Mouse (Mus musculus): ENCODE results near the gene Gfm1. TPM values are rescaled to one million over a fixed set of nuclear protein-coding genes. Genes with fewer than 3 reads are reported as not detected.

Gene Gfm1
- total RNA-seq, 1 experiment from 2014 or later, result 133 TPM

DNA sequence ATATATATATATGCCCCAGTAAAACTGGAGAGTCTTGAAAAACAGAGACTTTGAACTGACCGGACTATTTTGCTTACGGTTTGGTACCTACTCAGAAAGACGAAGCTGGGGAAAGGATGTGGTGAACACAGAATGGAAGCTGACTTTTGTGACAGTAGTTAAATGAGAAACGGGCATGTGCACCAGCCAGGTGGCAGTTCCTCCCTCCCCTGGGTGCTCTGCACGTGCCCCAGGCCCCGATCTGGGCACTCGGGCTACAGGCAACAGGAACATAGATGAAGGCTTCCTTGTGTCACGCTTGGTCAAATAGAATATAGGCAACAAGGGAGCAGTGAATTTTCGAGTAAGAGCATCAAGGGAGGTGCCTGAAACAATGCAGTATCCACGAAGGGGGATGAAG, 66.4 kb downstream of the Gfm1 start:
- no peak for DNase-seq

GRCm38 (mm10) chr3:67497998-67498397, 68.1 kb downstream of the Gfm1 start:
- no peak for DNase-seq

DNA sequence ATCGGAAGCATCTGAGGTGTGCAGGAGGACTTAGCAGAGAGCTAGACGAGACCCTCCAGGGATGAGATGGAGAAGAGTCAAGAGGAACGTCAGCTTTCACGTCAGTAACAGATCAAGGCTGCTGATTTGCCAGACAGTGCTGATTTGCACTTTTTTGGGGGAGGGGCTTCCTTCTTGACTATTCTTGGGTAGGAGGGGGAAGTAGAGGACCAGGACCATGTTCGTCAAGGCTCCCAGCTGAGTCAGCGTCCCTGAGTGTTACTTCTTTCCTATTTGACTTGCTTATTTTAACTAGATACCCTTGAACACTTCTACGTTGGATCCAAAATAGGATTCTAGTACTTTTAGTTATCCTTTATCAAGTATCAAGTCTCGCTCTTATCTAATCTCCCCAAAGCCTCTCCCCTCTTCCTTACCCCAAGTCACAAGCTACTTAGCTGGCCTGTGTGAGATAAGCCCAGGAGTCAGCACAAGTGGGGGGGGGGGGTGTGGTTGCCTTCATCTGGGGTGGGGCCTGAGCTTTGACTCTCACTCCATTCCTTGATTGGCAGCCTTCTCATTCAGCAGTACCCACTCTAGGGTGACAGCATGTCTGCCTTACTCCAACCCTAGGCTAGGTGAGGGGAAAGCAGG, 69.0 kb downstream of the Gfm1 start:
- no peak for DNase-seq

DNA sequence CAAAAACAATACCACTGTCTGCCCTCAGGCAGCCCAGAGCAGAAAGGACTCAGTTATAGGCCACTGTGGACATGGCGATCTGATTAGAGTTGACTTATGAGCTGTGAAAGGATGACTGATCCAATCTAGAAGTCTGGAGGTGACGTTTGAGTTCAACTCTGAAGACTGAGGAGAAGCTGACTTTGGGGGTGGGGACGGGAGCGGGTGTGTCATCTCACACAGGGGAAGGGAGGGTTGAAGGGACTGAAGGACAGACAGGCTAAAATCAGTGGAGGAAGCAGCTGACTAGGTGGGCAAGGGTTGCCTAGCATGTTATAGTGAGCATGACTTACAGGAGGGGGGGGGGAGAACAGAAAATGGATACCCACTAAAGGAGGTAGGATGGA, 69.5 kb downstream of the Gfm1 start:
- no peak for DNase-seq

GRCm38 (mm10) chr3:67503878-67504277, 74.0 kb downstream of the Gfm1 start:
- no peak for DNase-seq

GRCm38 (mm10) chr3:67505286-67505685, 75.4 kb downstream of the Gfm1 start:
- DNase-seq, result no peak

DNA sequence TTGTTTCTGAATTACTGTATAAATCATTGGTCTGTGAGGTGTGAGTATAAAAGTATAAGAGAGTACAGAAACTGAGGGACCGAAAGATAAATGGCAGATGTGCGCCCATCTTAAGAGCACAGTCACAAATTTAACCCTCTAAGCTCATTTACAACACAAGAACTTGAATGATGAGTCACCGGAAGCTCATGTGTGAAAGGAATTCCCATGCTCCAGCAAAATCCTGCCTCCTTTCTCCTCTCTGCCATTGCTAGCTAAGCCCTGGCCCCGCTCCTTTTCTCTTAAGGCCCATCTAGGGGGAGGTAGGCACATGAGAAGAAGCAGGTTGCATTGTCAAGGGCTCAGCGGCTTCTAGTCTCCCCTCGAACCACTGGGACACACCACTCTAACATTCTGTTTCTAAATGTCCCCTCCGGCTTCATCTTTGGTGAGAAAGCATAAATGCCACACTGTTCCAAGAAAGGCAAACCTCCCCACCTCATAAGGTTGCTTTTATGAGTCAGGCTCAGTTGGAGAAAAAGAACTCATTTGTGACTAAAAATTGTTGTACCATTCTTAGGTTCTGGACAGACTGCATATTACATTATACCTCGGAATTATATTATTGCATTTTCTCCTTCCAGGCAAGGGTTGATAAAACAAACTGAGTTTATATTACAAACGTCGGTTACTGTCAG, 78.5 kb downstream of the Gfm1 start:
- no peak for DNase-seq

DNA sequence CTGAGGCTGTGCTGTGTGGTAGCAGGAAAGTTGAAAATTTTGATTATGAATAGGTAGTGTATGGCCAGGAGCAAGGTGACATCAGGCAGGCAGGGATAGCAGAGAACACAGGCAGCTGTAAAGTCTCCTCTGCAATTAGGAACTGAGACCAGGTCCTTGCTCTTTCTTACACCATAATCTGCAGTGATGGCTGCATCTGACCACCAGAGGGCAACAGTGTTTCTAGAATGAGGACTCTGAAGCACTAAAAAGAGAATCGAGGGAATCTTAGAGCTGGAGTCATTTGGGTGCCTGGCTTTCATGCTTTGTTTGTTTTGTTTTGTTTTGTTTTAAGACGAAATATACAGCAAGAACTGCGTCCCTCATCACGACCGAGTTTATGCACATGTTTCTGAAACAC, 82.9 kb downstream of the Gfm1 start:
- peak; percentile 82 for DNase-seq

DNA sequence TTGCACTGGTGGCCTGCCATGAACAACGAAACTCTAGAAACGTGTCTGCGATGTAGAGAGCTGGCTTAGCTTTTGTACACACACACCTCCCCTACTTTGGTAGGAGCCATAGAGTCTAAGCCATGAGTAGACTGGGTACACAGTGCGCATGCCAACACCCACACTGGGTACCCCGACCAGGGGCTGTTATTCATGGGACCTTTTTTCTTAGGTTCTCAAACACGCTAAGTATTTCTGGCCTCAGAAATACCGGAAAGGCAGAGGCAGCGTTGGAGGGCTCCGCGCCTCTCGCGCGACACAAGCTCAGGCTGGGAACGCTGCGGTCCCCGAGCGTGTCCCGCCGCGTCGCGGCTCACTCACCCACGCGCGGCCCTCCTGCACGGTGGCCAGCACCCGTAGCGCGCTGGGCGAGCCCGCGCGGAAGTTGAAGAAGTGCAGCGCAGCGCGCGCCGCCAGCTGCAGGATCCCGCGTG, 84.9 kb downstream of the Gfm1 start:
- no peak for DNase-seq

DNA sequence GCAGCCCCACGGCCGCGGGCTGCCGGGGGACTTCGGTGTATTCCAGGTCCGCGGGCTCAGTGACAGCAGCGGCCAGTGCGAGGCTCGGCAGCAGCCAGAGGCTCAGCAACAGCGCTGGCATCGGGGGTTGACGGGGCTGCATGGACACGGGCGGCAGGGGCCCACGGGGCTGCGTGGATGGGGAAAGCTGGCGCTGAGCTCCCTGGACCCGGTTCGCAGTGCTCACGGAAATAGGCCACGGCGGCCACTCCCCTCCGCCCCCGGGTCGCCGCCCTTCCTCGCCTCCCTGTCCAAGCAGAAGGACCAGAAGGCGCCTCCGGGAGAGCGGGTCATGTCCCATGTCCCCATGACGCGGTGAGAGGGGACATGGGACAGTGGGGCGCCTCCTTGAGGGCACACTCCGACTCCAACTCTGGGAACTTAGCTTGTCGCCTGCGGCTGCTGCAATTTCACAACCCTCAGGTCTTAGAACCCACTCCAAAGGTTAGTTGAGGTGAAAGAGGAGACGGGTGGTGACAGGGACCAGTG, 85.4 kb downstream of the Gfm1 start, which contains the start of gene Rarres1:
Gene Rarres1 (minus strand): TSS at position 250 of the 528 bp plus-strand sequence.
- peak; percentile 45 for DNase-seq

DNA sequence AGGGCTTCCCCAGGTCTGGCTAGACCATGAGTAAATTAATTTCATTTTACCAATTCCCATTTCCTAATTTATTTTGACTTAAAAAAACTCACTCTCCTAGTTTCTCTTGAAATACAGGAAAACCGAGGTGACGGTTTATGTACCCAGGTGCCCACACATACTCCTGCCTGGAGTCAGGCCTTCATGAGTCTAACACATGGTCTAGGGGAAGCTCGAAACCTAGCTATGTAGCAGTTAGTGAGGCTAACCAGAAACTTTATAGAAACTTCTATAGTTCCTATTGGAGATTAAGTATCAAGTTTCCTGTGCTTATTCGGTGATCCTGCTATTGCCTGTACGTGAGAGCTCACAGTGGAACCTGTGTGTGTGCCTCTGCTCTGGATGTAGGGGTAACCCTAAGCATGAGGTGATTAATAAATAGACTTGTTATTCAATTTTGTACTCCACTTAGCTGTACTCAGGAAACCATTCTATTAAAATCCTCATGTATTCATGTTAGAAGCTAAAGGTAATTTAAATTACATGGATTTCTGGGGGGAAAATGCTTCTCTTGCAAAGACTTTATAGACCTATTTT, 90.8 kb downstream of the Gfm1 start:
- DNase-seq, result no peak

DNA sequence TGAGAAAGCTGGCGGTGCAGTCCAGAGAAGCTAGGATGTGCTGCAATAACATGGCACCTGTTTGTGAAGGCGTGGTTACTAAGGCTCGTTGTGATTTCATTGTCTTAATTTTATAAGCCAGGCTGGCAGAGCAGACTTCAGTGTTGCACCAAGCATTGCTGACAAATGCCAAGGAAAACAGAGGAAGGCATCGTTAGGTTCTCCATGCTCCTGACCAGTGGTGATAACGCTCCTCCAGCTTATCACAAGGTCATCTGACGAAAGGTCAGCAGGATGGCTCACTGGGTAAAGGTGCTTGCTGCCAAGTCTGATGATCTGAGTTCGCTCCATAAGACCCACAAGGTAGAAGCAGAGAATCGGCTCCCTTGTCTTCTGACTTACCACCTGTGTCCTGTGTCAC, 92.8 kb downstream of the Gfm1 start:
- no peak for DNase-seq

- DNase-seq, result no peak
Measured at GRCm38 (mm10) chr3:67524768-67525167, 94.9 kb downstream of the Gfm1 start.

Other genes with a start within 250 kb of the Gfm1 start
- 6.5 and 7.6 TPM in 2 replicates for gene Mlf1, start 56.0 kb upstream of the Gfm1 start, total RNA-seq (2021)
- gene Gm17402, start 54.9 kb upstream of the Gfm1 start, total RNA-seq (2021), result not detected in 2 replicates
- 16.7 and 16.8 TPM in 2 replicates for gene Lxn, start 33.8 kb downstream of the Gfm1 start, total RNA-seq (2021)
- 1.0 and 1.5 TPM in 2 replicates for gene Rarres1, start 85.4 kb downstream of the Gfm1 start, total RNA-seq (2021)
- 60.4 and 63.9 TPM in 2 replicates for gene Mfsd1, start 152.6 kb downstream of the Gfm1 start, total RNA-seq (2021)

Data from adrenal gland, postnatal 14 days (tissue).